Mouse (Mus musculus) ovary, postnatal 36 days (tissue): ENCODE measurements at regions not wholly inside any gene's neighbourhood (a gene's known extent, or its start where the extent isn't known, plus 50 kb on each side); places are given as distances from the start of the nearest gene placed in this dataset.

ENCODE experiments used
- DNase-seq: peaks from one replicate; pipeline ENCODE4 v3.0.0; 2022; ENCODE audit warnings: low spot score, mixed read lengths

- no peak for DNase-seq
Measured at GRCm38 (mm10) chr15:51395961-51396360, 2488.7 kb upstream of the Gm7489 start.

- no peak for DNase-seq
Measured at GRCm38 (mm10) chr15:51403581-51403980, 2481.1 kb upstream of the Gm7489 start.

GRCm38 (mm10) chr15:51409791-51410308 lies 2474.9 kb upstream of the Gm7489 start:
- no peak for DNase-seq

GRCm38 (mm10) chr15:51411966-51412365 lies 2472.7 kb upstream of the Gm7489 start:
- DNase-seq: no peak

- DNase-seq: no peak
Measured at GRCm38 (mm10) chr15:51442606-51443005, 2442.1 kb upstream of the Gm7489 start.

- DNase-seq: no peak
Measured at GRCm38 (mm10) chr15:51469895-51470294, 2414.8 kb upstream of the Gm7489 start.

GRCm38 (mm10) chr15:51471143-51471542 lies 2413.6 kb upstream of the Gm7489 start:
- no peak for DNase-seq

GRCm38 (mm10) chr15:51472049-51472448 lies 2412.7 kb upstream of the Gm7489 start:
- no peak for DNase-seq

GRCm38 (mm10) chr15:51481856-51482255 lies 2402.8 kb upstream of the Gm7489 start:
- no peak for DNase-seq

GRCm38 (mm10) chr15:51484207-51484606 lies 2400.5 kb upstream of the Gm7489 start:
- peak; percentile 7 for DNase-seq

- DNase-seq: no peak
Measured at GRCm38 (mm10) chr15:51485554-51485953, 2399.2 kb upstream of the Gm7489 start.

- no peak for DNase-seq
Measured at GRCm38 (mm10) chr15:51502058-51502741, 2382.5 kb upstream of the Gm7489 start.

- DNase-seq: no peak
Measured at GRCm38 (mm10) chr15:51502742-51503270, 2381.9 kb upstream of the Gm7489 start.

GRCm38 (mm10) chr15:51503341-51503740 lies 2381.4 kb upstream of the Gm7489 start:
- no peak for DNase-seq

- no peak for DNase-seq
Measured at GRCm38 (mm10) chr15:51504016-51504760, 2380.5 kb upstream of the Gm7489 start.

GRCm38 (mm10) chr15:51504789-51505188 lies 2379.9 kb upstream of the Gm7489 start:
- no peak for DNase-seq

GRCm38 (mm10) chr15:51507126-51507525 lies 2377.6 kb upstream of the Gm7489 start:
- DNase-seq: no peak

GRCm38 (mm10) chr15:51511319-51511718 lies 2373.4 kb upstream of the Gm7489 start:
- DNase-seq: no peak

- no peak for DNase-seq
Measured at GRCm38 (mm10) chr15:51536317-51536716, 2348.4 kb upstream of the Gm7489 start.

GRCm38 (mm10) chr15:51551216-51551775 lies 2333.4 kb upstream of the Gm7489 start:
- DNase-seq: peak; percentile 4

- no peak for DNase-seq
Measured at GRCm38 (mm10) chr15:51558215-51558614, 2326.5 kb upstream of the Gm7489 start.

- no peak for DNase-seq
Measured at GRCm38 (mm10) chr15:51565543-51565942, 2319.2 kb upstream of the Gm7489 start.

- DNase-seq: no peak
Measured at GRCm38 (mm10) chr15:51570631-51571030, 2314.1 kb upstream of the Gm7489 start.
